Mouse (Mus musculus) olfactory bulb, adult 2 months (tissue): ENCODE measurements around the gene Nox1. TPM values are rescaled to one million over a fixed set of nuclear protein-coding genes. Genes with fewer than 3 reads are reported as not detected.

Source experiments
- H3K27ac ChIP-seq: fragments of 200-500 bp; 2 replicates; pipeline ENCODE4 v1.5.1; 2012; ENCODE audit warnings: low read depth, low read length; ENCODE audit not compliant: insufficient read depth
- H3K4me1 ChIP-seq: fragments of 200-500 bp; 2 replicates; pipeline ENCODE4 v1.6.1; 2012; ENCODE audit warnings: low read length; ENCODE audit not compliant: control insufficient read depth, insufficient read depth
- H3K4me3 ChIP-seq: fragments of 200-500 bp; 2 replicates; pipeline ENCODE4 v1.5.1; 2012; ENCODE audit warnings: mild to moderate bottlenecking, low read depth, low read length, moderate library complexity; ENCODE audit not compliant: insufficient read depth
- CTCF ChIP-seq: fragments of 200-500 bp; IDR thresholded peaks from 2 replicates; pipeline ENCODE4 v1.5.1; 2012; ENCODE audit warnings: low read depth, mild to moderate bottlenecking, low read length, moderate library complexity; ENCODE audit not compliant: insufficient read depth
- POLR2A ChIP-seq: fragments of 200-500 bp; IDR thresholded peaks from 2 replicates; pipeline ENCODE4 v1.6.1; 2012; ENCODE audit warnings: mild to moderate bottlenecking, low read depth, low read length, moderate library complexity; ENCODE audit not compliant: insufficient read depth
- WGBS: fragments of 180-500 bp; shearing (Covaris S2); methylation state at CpG from one replicate; pipeline ENCODE4 v1.1.7; 2018; 5-methylcytosine and 5-hydroxymethylcytosine counted together
- polyA plus RNA-seq: library from polyadenylated mRNA; stranded (reverse); fragments of >200 nt; gene quantifications from 2 replicates; pipeline ENCODE4 v1.2.4, GENCODE M21; 2012; ENCODE audit warnings: low replicate concordance; ENCODE audit not compliant: missing spikeins, insufficient read depth, insufficient read length

The Nox1 gene
- polyA plus RNA-seq, 1 experiment = not detected

DNA sequence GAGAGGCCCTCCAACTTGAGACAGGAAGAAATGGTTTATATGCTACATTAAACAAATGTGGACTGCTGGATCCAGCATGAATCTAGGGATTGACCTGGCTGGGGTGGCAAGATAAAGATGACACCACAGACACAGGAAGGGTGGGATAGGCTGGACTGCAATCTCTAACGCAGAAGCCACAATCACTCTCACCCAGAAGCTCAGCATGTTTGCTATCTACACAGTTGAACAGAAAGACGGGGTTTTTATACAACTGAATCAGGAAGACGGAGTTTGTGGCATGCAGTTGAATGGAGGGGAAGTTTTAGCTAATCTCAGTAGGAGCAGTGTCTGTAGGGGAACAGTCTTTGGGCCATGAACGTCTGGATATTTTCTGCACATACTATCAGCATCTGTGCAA lies 79.8 kb downstream of the Nox1 start:
- Histone ChIP-seq H3K4me1 (0 out of 2 replicates have a peak, but pooled peaks cover 2% of the 10 kb centered on the region), H3K4me3 (no peak overlapping the region), H3K27ac (no peak overlapping the region)
- WGBS = 91% methylated on average over 4 of the region's 4 CpGs
- TF ChIP-seq POLR2A = no peak
- no peak for TF ChIP-seq CTCF

DNA sequence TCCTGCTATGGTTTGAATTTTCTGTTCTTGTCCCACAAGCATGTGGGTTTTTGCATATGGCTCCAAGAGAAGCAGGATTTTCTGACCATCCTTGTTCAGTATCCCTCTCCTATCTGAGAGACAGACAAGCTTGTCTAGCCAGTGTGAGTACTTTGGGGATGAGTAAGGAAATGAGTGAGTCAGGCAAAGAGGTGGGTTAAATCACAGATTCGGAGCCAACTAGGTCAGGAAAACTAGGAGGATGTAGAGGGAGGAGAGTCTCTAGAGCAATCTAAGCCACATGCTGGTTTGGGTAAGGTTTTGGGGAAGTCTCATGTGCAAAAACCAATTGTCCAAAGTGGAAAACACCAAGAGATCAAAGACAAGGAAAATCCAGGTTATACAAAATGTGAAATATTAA lies 80.2 kb downstream of the Nox1 start:
- WGBS = 67% methylated on average over 1 of the region's 1 CpGs
- H3K4me1 ChIP-seq = 0 out of 2 replicates have a peak, but pooled peaks cover 2% of the 10 kb centered on the region
- no peak for TF ChIP-seq POLR2A
- no peak for TF ChIP-seq CTCF
- H3K27ac ChIP-seq = no peak overlapping the region
- H3K4me3 ChIP-seq = no peak overlapping the region

DNA sequence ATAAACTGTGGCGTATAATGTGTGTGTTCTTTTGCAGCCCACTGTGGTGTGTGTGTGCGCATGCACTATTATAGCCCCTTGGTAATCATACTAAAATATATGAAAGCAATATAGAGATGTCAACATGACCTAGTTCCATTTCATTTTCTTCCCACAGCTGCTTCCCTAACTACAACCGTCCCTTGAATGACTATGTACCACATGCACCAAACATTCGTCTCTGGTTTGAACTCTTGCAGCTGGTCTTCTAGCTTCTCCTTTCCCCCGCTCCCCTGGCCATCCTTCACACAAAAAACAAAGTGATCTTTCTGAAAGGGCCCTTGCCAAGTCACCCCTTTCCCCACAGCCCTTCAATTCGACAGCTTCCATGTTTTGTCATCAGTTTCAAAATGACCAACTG lies 81.7 kb downstream of the Nox1 start:
- Histone ChIP-seq H3K27ac (no peak overlapping the region; the same call in 1 of the 2 replicates), H3K4me1 (0 out of 2 replicates have a peak, but pooled peaks cover 2% of the 10 kb centered on the region), H3K4me3 (no peak overlapping the region)
- 62% methylated on average over 6 of the region's 6 CpGs for WGBS
- TF ChIP-seq POLR2A = no peak
- TF ChIP-seq CTCF = no peak

DNA sequence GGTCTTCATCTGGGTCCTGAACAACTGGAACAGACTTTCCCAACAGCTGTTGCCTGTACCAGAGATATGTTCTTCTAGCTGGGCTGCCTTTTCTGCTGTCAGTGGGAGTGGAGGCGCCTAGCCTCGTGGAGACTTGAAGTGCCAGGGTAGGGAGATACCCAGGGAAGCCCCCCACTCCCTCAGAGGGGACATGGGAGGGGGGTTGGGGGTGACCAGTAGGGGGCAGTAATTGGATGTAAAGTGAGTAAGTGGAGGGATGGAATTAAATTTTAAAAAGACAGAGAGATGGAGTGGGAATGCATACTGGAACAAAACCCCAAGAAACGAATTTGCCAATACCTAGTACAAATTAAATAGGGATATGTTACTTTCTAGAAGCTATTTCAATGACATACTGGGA lies 87.9 kb downstream of the Nox1 start:
- TF ChIP-seq POLR2A (no peak), CTCF (no peak)
- Histone ChIP-seq H3K4me1 (peaks cover 5% of the 10 kb centered on the region; the same call in 1 of the 2 replicates), H3K4me3 (no peak overlapping the region), H3K27ac (no peak overlapping the region)
- WGBS = 60% methylated on average over 3 of the region's 3 CpGs

DNA sequence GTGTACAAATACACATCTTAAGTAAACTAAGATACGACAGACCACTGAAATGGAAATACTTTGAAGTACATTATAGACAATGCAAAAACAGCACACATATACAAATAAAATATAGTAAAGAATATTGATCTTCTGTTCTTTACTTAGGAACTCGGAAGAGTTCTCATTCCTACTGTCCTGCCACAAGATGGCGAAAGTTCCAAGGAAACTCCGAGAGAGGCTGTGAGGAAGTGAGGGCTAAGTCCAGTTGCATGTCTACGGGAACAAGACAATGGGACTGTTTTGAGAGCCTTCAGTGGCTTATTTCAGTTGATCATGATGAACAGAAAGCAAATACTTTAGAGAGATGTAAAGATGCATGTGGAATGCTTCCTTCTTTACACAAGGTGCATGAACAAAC lies 89.5 kb downstream of the Nox1 start:
- TF ChIP-seq CTCF = no peak
- TF ChIP-seq POLR2A = no peak
- Histone ChIP-seq H3K27ac (no peak overlapping the region), H3K4me1 (peaks cover 3% of the 10 kb centered on the region; the same call in 1 of the 2 replicates), H3K4me3 (no peak overlapping the region)
- 25% methylated on average over 5 of the region's 5 CpGs for WGBS

DNA sequence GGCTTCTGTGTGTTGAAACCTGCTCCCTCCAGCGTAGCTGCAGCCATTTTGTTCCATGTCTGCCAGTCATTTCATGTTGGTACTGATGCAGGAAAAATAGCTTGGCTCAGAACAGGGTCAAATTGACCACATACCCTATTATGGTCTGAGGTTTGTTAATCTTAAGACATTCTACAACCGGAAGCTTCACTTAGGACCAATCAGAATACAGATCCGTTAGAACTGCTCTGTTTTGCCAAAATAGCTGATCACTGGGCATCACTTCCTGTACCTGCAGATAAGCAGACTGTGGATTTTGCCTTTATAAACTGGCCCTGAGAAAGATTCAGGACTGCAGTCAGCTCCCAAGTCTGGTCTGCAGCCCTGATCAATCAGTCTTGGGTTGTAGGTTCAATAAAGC lies 93.2 kb downstream of the Nox1 start:
- no peak for TF ChIP-seq CTCF
- no peak for TF ChIP-seq POLR2A
- Histone ChIP-seq H3K4me3 (no peak overlapping the region), H3K4me1 (peaks cover 3% of the 10 kb centered on the region; the same call in 1 of the 2 replicates), H3K27ac (no peak overlapping the region)
- 92% methylated on average over 3 of the region's 3 CpGs for WGBS

DNA sequence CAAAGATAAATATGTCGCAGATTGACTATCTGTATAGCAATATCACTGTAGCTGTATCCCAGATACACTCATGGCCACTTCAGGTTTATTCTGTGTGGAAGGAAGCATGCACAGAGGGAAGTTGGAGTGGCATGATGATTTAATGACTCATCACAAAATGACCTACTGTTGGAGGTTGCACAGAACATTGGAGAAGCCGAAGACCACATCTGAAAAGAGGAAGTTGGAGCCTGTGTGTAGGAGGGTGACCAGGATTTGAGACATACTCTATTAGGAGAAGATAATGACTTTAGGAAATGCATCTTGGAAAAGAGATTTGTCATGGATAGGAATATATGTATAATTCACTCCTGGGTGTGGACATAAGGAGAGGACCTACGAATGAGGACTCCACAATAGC lies 105.3 kb downstream of the Nox1 start:
- Histone ChIP-seq H3K4me1 (no peaks in the 10 kb centered on the region), H3K4me3 (no peak overlapping the region), H3K27ac (no peak overlapping the region)
- 75% methylated on average over 3 of the region's 3 CpGs for WGBS
- TF ChIP-seq POLR2A (no peak), CTCF (no peak)

DNA sequence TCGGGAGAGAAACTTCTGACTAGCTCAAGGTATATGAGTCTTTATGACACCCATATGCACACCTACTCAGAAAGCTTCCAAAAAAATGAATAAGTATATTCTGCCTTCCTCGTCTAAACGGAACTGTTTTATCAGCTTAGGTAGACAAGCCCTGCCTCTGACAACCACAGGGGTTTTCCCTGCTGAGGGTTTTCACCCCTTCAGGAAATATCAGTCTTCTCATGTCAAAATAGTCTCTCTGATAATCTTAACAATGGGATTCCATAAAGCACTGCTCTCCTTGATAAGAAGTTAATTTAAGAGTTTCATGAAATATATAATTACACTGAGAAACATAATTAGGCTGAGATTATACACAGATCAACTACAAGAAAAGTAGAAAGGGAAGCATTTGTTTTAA lies 110.0 kb downstream of the Nox1 start:
- no peaks in the 10 kb centered on the region for H3K4me1 ChIP-seq
- no peak for TF ChIP-seq POLR2A
- no peak for TF ChIP-seq CTCF

DNA sequence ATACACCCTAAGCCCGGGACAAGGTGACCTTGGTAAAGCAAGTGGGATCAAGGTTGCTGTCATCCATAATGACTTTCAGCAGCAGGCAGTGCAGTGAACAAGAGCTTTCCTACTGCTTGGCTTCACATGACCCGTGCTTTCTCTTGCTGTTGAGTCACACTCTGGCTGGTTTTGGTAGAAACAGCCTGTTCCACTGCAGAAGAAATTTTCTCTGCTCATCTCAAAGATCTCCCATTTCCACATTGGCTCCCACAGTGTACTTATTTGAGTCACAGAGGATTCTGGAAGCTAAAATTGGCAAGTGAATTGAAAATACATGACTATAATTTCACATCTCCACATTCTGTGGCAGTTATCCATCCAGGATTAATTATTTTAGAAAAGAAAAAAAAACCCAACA lies 119.1 kb downstream of the Nox1 start:
- Histone ChIP-seq H3K4me3 (no peak overlapping the region), H3K4me1 (no peaks in the 10 kb centered on the region), H3K27ac (no peak overlapping the region)
- 55% methylated on average over 2 of the region's 2 CpGs for WGBS
- TF ChIP-seq POLR2A (no peak), CTCF (no peak)

More for the DNA sequence above, 110.0 kb downstream of the Nox1 start:
- H3K4me3 ChIP-seq = no peak overlapping the region
- no peak overlapping the region for H3K27ac ChIP-seq
- 76% methylated on average over 3 of the region's 3 CpGs for WGBS

DNA sequence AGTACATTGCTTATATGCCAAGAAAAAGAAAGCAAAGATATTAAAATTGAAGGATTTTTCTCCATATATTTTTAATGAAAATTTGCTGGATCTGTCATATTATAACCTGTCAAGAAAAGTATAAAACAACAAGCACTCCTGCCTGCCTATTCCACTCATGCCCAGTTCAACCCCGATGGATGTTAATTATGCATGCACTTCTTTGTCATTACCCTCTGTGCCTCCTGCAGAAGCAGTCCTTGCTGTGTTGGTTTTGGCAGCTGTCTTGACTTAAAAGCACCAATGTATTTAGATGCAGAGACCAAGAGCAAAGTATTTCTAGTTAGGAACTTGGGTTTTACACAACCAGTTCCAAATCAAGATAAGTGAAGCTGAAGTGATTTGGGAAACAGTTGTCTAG lies 136.3 kb downstream of the Nox1 start:
- H3K4me1 ChIP-seq = no peaks in the 10 kb centered on the region
- no peak overlapping the region for H3K27ac ChIP-seq
- 23% methylated on average over 1 of the region's 1 CpGs for WGBS
- H3K4me3 ChIP-seq = no peak overlapping the region
- TF ChIP-seq CTCF (no peak), POLR2A (no peak)
